Mouse (Mus musculus) spleen, adult 2 months (tissue): Measurements from ENCODE around the gene Suv39h2.

Source experiments
- CTCF ChIP-seq: fragments of 200-500 bp; IDR thresholded peaks from 2 replicates; pipeline ENCODE4 v1.5.1; 2011; ENCODE audit warnings: mild to moderate bottlenecking, inconsistent platforms; ENCODE audit not compliant: insufficient read depth, insufficient read length, insufficient replicate concordance; ENCODE audit errors: extremely low read depth
- POLR2A ChIP-seq: fragments of 200-500 bp; IDR thresholded peaks from 2 replicates; pipeline ENCODE4 v1.6.1; 2011; ENCODE audit warnings: low read depth, low read length, inconsistent platforms

DNA sequence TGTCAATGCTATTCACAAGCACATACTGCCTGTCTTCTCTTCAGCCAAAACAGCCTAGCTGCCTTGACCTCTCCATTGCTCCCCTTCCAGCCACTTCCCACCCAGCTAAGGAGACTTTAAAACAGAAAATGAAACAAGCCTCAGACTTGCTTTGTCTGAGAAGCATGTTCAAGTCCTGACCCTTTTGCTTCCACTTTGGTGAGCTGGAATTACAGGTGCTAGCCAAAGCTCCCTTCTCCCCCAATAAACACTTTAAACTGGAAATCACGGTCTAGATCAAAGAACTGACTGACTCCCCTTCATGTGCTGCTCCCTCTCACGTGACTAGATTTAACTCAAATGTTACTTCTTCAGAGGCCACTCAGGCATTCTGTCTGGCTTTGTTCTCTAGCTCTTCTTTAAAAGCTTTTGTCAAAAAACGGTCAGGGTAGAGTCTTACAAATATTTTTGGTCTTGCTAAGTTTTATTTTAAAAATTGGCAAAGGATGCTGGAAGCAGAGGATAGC is 968 bp upstream of the Suv39h2 start:
- TF ChIP-seq CTCF, result no peak
- TF ChIP-seq POLR2A, result no peak
